Mouse (Mus musculus) ovary, postnatal 14 days (tissue): Measurements from ENCODE around the gene Acan.

ENCODE experiments used
- DNase-seq: peaks from one replicate; pipeline ENCODE4 v3.0.0; 2022; ENCODE audit warnings: low spot score

Acan gene

GRCm38 (mm10) chr7:79139891-79140591, 86.8 kb downstream of the Acan start:
- DNase-seq, result no peak

GRCm38 (mm10) chr7:79140897-79141296, 87.6 kb downstream of the Acan start:
- DNase-seq, result peak; percentile 80

DNA sequence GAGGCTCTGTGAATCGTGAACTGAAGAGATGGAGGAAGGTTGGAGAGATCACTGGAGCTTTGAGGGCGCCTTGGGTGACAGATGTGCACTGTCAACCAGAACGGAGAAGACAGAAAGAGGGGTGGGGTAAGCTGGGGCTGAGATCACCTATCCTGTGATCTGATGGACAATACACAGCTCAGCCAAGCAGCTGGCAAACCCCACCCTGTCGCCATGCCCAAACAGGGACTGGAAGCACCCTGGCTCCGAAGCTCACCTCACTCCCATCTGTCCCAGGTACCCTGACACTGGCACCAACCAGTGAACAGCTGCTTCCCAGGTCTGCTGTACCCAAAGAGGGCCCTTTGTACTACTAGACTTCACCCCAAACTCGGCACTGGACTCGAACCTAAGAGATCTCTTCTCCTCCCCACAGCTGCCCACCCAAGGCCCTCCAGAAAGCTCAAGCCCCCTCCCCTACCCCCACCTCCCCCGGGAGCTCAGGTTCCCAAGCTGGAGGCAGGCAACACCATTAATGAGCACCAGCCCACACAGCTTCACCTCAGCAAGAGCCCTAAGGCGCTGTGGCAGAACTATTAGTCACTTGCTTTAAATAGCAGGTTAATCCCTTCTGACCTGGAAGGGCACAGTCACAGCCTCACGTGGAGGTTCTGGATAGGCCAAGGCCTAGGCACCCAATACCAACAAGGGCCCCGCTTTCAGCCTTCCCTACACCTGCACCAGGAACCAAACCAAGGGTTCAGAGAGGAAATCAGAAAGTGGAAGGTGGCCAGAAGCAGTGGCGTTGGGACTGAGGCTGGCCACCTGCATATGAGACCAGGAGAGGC, 93.9 kb downstream of the Acan start:
- DNase-seq, result no peak

- DNase-seq, result no peak
These were observed 94.8 kb downstream of the Acan start for GRCm38 (mm10) chr7:79147931-79148653.

DNA sequence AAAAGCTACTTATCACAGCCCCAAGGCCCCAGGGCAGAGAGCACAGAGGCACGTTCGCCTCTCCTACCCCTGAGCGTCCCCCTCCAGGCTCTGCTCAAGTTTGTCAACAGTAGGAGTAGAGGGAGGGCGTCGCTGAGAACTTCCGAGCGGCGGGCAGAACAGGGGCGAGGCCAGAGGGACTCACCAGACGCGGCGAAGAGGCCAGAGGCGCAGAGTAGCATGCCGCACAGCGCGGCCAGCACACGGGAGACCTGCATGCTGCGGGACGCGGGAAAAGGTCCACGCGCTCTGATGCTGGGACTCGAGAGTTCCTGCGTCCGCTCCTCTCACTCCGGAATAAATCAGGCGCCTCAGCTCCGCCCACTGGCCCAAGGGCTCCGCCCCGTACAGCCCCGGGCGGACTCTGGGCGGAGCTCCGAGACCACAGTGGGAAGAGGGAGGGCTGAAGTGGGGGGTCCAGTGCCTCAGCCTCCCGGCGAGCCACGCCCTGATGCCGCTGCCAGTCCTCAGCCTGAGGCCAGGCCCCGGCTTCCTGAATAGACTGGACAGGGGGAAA, 95.5 kb downstream of the Acan start, which contains the start of gene Mfge8:
Gene Mfge8 (minus strand): TSS at position 350 of the 556 bp plus-strand sequence.
- peak; percentile 76 for DNase-seq

DNA sequence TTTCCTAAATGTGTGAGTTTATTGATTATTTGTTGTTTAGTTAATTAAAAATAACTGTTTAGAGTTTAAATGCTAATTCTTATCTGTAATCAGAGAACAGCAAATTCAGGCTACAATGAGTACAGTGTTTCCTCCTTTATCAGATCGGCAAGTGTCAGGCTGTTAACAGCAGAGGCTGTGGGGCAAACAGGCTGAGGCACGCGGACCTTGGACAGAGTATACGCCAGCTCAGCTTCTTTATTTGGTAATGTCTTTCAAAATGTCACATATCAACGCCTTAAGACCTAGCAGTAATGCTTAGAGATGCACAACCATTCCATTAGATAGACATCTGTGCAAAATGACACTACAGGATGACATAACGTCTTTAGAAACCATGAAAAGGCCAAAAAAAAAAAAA, 96.2 kb downstream of the Acan start:
- no peak for DNase-seq

DNA sequence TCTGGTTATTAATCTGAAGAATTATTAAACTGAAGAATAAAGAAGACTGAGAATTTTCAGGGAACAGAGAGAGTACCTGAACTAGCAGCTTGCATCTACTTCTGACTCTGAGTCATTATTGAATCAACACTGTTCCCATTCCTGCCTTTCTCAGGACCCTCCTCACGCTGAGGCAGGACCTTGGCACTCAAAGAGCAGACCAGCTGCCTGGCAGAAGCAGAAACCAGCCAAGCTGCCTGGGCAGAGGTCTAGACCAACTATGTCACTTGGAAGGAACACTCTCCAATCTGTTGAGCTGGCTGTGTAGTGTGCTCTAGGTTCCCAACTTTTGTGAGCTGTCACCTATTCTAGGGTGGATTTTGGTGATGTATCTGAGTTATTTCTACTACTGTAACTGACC, 106.1 kb downstream of the Acan start:
- DNase-seq, result no peak
